Mouse (Mus musculus): ENCODE measurements around the gene Erg. TPM values are rescaled to one million over a fixed set of nuclear protein-coding genes. Genes with fewer than 3 reads are reported as not detected.
A peak's percentile ranks its signal among the peaks of the same experiment; 100 is the strongest.

The Erg gene
- total and polyA plus RNA-seq, 3 experiments: 0.11 to 0.81 (median 0.34) TPM

DNA sequence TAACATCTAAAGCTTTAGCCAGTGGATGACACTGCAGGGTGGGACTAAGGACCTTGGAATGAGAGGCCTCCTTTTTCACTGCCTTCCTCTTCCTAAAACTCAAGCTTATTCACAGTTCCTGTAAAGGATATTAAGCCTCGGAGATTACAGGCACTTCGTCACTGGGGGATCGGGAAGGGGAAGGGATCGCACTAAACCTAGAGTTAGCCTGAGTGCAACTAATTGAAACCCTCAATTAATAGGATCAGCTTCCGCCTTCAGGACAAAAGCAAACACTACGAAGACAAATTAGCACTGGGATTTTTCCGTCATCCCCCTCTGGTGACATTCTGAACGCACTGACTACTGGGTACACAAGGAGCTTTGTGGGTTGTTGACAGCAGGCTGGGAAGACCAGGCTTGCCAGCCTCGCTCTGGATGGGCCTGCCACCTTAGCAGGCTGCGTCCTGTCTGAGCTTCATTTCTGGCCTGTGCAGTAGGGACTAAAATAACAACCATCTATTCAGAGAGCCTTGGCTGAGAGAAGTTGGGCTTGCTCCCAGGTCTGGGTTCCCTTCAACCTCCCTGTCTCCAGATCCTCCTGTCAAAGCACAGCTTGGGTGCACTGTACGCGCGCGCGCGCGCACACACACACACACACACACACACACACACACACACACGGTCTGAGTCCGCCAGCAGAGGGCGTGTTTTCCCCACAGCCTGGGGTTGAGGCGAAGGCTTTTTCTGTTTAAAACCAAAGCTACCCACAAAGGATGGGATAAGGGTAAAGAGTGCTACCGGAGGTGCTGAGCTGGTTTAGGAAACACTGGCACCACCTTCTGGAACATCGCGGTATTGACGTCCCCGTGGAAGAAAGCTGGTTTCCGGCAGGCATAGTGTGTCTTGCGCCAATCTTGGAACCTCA lies 245.3 kb downstream of the Erg start:
- Histone ChIP-seq H3K36me3 (replicated peaks in 1 of 2; ENCODE audit: control insufficient read depth in 1 of 2, insufficient read depth in 1 of 2, low read length in 1 of 2) (no peaks in the 10 kb centered on the region), H3K27me3 (replicated peaks) (peaks cover 1% of the 10 kb centered on the region), H3K4me2 (ENCODE audit: insufficient read depth, low read depth, poor library complexity, severe bottlenecking) (peak overlapping the region; percentile 18; the same call in 1 of the 2 replicates), H3K4me3 (replicated peaks in 1 of 3; ENCODE audit: low read depth in 2 of 3, low read length in 2 of 3, poor library complexity in 1 of 3) (no peak overlapping the region), H3K4me1 (ENCODE audit: control insufficient read depth in 1 of 2, insufficient read depth in 2 of 2) (peaks cover 3 to 13% of the 10 kb centered on the region in 2 experiments), H3K79me2 (replicated peaks; ENCODE audit: control insufficient read depth, extremely low read depth, insufficient read depth, poor library complexity, severe bottlenecking) (no peaks in the 10 kb centered on the region), H3K9me3 (replicated peaks; ENCODE audit: low read length) (no peaks in the 10 kb centered on the region), H3K9ac (ENCODE audit: insufficient read depth, low read depth) (no peak overlapping the region), H3K27ac (ENCODE audit: insufficient read depth, low read depth) (no peak overlapping the region)
- in situ Hi-C loops (cut with MboI; ENCODE audit: low pct_ligation_motif_present, low pct_unique_long_range_greater_than_20kb, low sequenced_read_pairs) (loop anchor here (5.0 to 25.0 kb wide), 3 partner anchors 134 to 624 kb away; no protein-coding TSS in a partner anchor), dilution Hi-C loops (cut with MboI; ENCODE audit: extremely low pct_ligation_motif_present, extremely low pct_unique_long_range_greater_than_20kb, low sequenced_read_pairs) (no loop called here)
- DNase-seq (ENCODE audit: extremely low read depth): peak; percentile 91
- TF ChIP-seq SIN3A (IDR thresholded peaks at IDR 0.05; ENCODE audit: low read length) (peak; percentile 72; the same call in 1 of the 2 replicates), ZC3H11A (IDR thresholded peaks at IDR 0.05; ENCODE audit: low read depth, low read length) (peak; percentile 94), TBP (conservative IDR thresholded peaks at IDR 0.05; ENCODE audit: low read depth, low read length) (no peak), SMC3 (IDR thresholded peaks at IDR 0.05; ENCODE audit: low read depth, low read length) (peak; percentile 99), TCF12 (IDR thresholded peaks at IDR 0.05; ENCODE audit: low read depth, low read length) (peak; percentile 67), CTCF (conservative IDR thresholded peaks at IDR 0.05 in 1 of 2, IDR thresholded peaks at IDR 0.05 in 1 of 2; ENCODE audit: low read depth in 2 of 2, low read length in 2 of 2) (peak; percentile 88 to 96), GABPA (IDR thresholded peaks at IDR 0.05; ENCODE audit: insufficient replicate concordance, low read depth, low read length) (no peak), RCOR1 (conservative IDR thresholded peaks at IDR 0.05; ENCODE audit: low read depth, low read length) (no peak), PAX5 (IDR thresholded peaks at IDR 0.05; ENCODE audit: low read length) (no peak), USF2 (conservative IDR thresholded peaks at IDR 0.05; ENCODE audit: low read depth, low read length) (no peak), POLR2AphosphoS2 (IDR thresholded peaks at IDR 0.05; ENCODE audit: low read depth, low read length) (no peak), USF1 (IDR thresholded peaks at IDR 0.05; ENCODE audit: low read depth, low read length) (no peak), ZMIZ1 (IDR thresholded peaks at IDR 0.05; ENCODE audit: low read depth, low read length) (no peak), EP300 (IDR thresholded peaks at IDR 0.05; ENCODE audit: low read length) (no peak; the same call in 1 of the 2 replicates), POLR2A (IDR thresholded peaks at IDR 0.05; ENCODE audit: low read depth, low read length) (no peak), BHLHE40 (IDR thresholded peaks at IDR 0.05; ENCODE audit: low read depth, low read length) (peak; percentile 42; the same call in 1 of the 2 replicates), MAFK (IDR thresholded peaks at IDR 0.05; ENCODE audit: insufficient replicate concordance, low read length) (0 out of 2 replicates have a peak, but pooled peaks have one; percentile 57), MXI1 (IDR thresholded peaks at IDR 0.05; ENCODE audit: low read depth, low read length) (peak; percentile 45; the same call in 1 of the 2 replicates), MAX (IDR thresholded peaks at IDR 0.05; ENCODE audit: low read length) (peak; percentile 46; the same call in 1 of the 2 replicates), MYC (IDR thresholded peaks at IDR 0.05; ENCODE audit: low read depth, low read length) (peak; percentile 72), ZNF384 (IDR thresholded peaks at IDR 0.05; ENCODE audit: low read depth, low read length) (peak; percentile 90), E2F4 (IDR thresholded peaks at IDR 0.05; ENCODE audit: insufficient replicate concordance, low read depth, low read length) (no peak), MEF2A (IDR thresholded peaks at IDR 0.05; ENCODE audit: borderline replicate concordance, low read depth, low read length) (peak; percentile 72; the same call in 1 of the 2 replicates), IRF4 (IDR thresholded peaks at IDR 0.05; ENCODE audit: low read depth, low read length) (peak; percentile 86), NELFE (IDR thresholded peaks at IDR 0.05; ENCODE audit: low read depth, low read length) (peak; percentile 70; the same call in 1 of the 2 replicates), JUN (IDR thresholded peaks at IDR 0.05; ENCODE audit: insufficient read depth, low read depth, low read length) (no peak), CHD2 (IDR thresholded peaks at IDR 0.05; ENCODE audit: low read length) (no peak; the same call in 1 of the 2 replicates), JUND (conservative IDR thresholded peaks at IDR 0.05; ENCODE audit: low read depth, low read length) (peak; percentile 70; the same call in 1 of the 2 replicates), RAD21 (IDR thresholded peaks at IDR 0.05; ENCODE audit: low read depth, low read length) (peak; percentile 99), ETS1 (conservative IDR thresholded peaks at IDR 0.05; ENCODE audit: low read depth, low read length) (0 out of 2 replicates have a peak, but pooled peaks have one; percentile 11), ELF1 (IDR thresholded peaks at IDR 0.05; ENCODE audit: low read depth, low read length) (peak; percentile 72; the same call in 1 of the 2 replicates), HCFC1 (IDR thresholded peaks at IDR 0.05; ENCODE audit: low read depth, low read length) (peak; percentile 60), KAT2A (IDR thresholded peaks at IDR 0.05; ENCODE audit: insufficient replicate concordance, low read length) (no peak), UBTF (IDR thresholded peaks at IDR 0.05; ENCODE audit: low read depth, low read length) (no peak), CHD1 (IDR thresholded peaks at IDR 0.05; ENCODE audit: low read depth, low read length) (no peak), NRF1 (IDR thresholded peaks at IDR 0.05; ENCODE audit: low read depth, low read length) (peak; percentile 81), ZKSCAN1 (IDR thresholded peaks at IDR 0.05; ENCODE audit: borderline replicate concordance, low read depth, low read length) (no peak)
